Mouse (Mus musculus): ENCODE results near the gene Yes1.
A peak's percentile ranks its signal among the peaks of the same experiment; 100 is the strongest.
"Not testable (repeated sequence)": the region's sequence is repeated elsewhere in the genome, so short reads cannot be mapped to it uniquely, and the experiment has no call there.

The Yes1 gene

GRCm38 (mm10) chr5:32610801-32611340 is at the start of gene Yes1:
Gene Yes1 (plus strand): TSS chr5:32611171.
- DNase-seq (ENCODE audit: low spot score in 2 of 2), result peak; percentile 59 to 84

GRCm38 (mm10) chr5:32564697-32565096 is 46.3 kb upstream of the Yes1 start:
- no peak for DNase-seq (ENCODE audit: low spot score in 2 of 2)

GRCm38 (mm10) chr5:32571802-32572201 is 39.2 kb upstream of the Yes1 start:
- no peak for DNase-seq (ENCODE audit: low spot score in 2 of 2)

GRCm38 (mm10) chr5:32588136-32588535 is 22.8 kb upstream of the Yes1 start:
- DNase-seq (ENCODE audit: low spot score in 2 of 2), result peak; percentile 15 to 63

- DNase-seq (ENCODE audit: low spot score in 2 of 2), result no peak
Measured at GRCm38 (mm10) chr5:32593793-32594192, 17.2 kb upstream of the Yes1 start.

- no peak for DNase-seq (ENCODE audit: low spot score in 2 of 2)
Measured at GRCm38 (mm10) chr5:32594358-32594757, 16.6 kb upstream of the Yes1 start.

- no peak for DNase-seq (ENCODE audit: low spot score in 2 of 2)
Measured at GRCm38 (mm10) chr5:32605911-32606310, 5.1 kb upstream of the Yes1 start.

- DNase-seq (ENCODE audit: low spot score in 2 of 2), result no peak
Measured at GRCm38 (mm10) chr5:32607776-32608355, 3.1 kb upstream of the Yes1 start.

GRCm38 (mm10) chr5:32608516-32608915 is 2.5 kb upstream of the Yes1 start:
- DNase-seq (ENCODE audit: low spot score in 2 of 2), result no peak

- DNase-seq (ENCODE audit: low spot score in 2 of 2), result no peak
Measured at GRCm38 (mm10) chr5:32610064-32610800, 739 bp upstream of the Yes1 start.

GRCm38 (mm10) chr5:32611341-32611961 is 480 bp downstream of the Yes1 start:
- DNase-seq (ENCODE audit: low spot score in 2 of 2), result peak; percentile 20 to 69

- no peak for DNase-seq (ENCODE audit: low spot score in 2 of 2)
Measured at GRCm38 (mm10) chr5:32614291-32614690, 3.3 kb downstream of the Yes1 start.

- no peak for DNase-seq (ENCODE audit: low spot score in 2 of 2)
Measured at GRCm38 (mm10) chr5:32614691-32615090, 3.7 kb downstream of the Yes1 start.

GRCm38 (mm10) chr5:32616489-32616888 is 5.5 kb downstream of the Yes1 start:
- DNase-seq (ENCODE audit: low spot score in 2 of 2), result not testable (repeated sequence)

- no peak for DNase-seq (ENCODE audit: low spot score in 2 of 2)
Measured at GRCm38 (mm10) chr5:32617851-32618250, 6.9 kb downstream of the Yes1 start.

- no peak for DNase-seq (ENCODE audit: low spot score in 2 of 2)
Measured at GRCm38 (mm10) chr5:32623649-32624048, 12.7 kb downstream of the Yes1 start.

GRCm38 (mm10) chr5:32624777-32625176 is 13.8 kb downstream of the Yes1 start:
- no peak for DNase-seq (ENCODE audit: low spot score in 2 of 2)

GRCm38 (mm10) chr5:32633185-32633584 is 22.2 kb downstream of the Yes1 start:
- no peak for DNase-seq (ENCODE audit: low spot score in 2 of 2)

- DNase-seq (ENCODE audit: low spot score in 2 of 2), result no peak
Measured at GRCm38 (mm10) chr5:32657386-32657785, 46.4 kb downstream of the Yes1 start.

- DNase-seq (ENCODE audit: low spot score in 2 of 2), result no peak
Measured at GRCm38 (mm10) chr5:32682475-32682874, 71.5 kb downstream of the Yes1 start.

GRCm38 (mm10) chr5:32693411-32693810 is 82.4 kb downstream of the Yes1 start:
- no peak for DNase-seq (ENCODE audit: low spot score in 2 of 2)

- no peak for DNase-seq (ENCODE audit: low spot score in 2 of 2)
Measured at GRCm38 (mm10) chr5:32697208-32697867, 86.4 kb downstream of the Yes1 start.
